Mouse (Mus musculus) heart, adult 2 months (tissue): Measurements from ENCODE around the gene Cdyl2.

Experiments
- CTCF ChIP-seq: fragments of 200-600 bp; IDR thresholded peaks from 2 replicates; pipeline ENCODE4 v1.8.1; 2022; ENCODE audit warnings: antibody characterized with exemption, mild to moderate bottlenecking, moderate library complexity
- EP300 ChIP-seq: fragments of 200-500 bp; IDR thresholded peaks from 2 replicates; pipeline ENCODE4 v1.6.1; 2011; ENCODE audit warnings: low read depth, low read length, control low read depth; ENCODE audit not compliant: insufficient read depth
- POLR2A ChIP-seq: fragments of 200-500 bp; IDR thresholded peaks from 2 replicates; pipeline ENCODE4 v1.6.1; 2011; ENCODE audit warnings: mild to moderate bottlenecking, low read depth, low read length, control low read depth; ENCODE audit not compliant: insufficient read depth

GRCm38 (mm10) chr8:116636396-116636795 is 96.4 kb downstream of the Cdyl2 start:
- no peak for TF ChIP-seq POLR2A
- no peak for TF ChIP-seq CTCF
- TF ChIP-seq EP300: no peak
